Mouse (Mus musculus) right cerebral cortex, postnatal 4 days (tissue): Measurements from ENCODE around the gene Ttc30a2.
"Not testable (repeated sequence)": the region's sequence is repeated elsewhere in the genome, so short reads cannot be mapped to it uniquely, and the experiment has no call there.

Experiments
- DNase-seq: peaks from one replicate; pipeline ENCODE4 v3.0.0-alpha.2; 2022

Ttc30a2 gene

DNA sequence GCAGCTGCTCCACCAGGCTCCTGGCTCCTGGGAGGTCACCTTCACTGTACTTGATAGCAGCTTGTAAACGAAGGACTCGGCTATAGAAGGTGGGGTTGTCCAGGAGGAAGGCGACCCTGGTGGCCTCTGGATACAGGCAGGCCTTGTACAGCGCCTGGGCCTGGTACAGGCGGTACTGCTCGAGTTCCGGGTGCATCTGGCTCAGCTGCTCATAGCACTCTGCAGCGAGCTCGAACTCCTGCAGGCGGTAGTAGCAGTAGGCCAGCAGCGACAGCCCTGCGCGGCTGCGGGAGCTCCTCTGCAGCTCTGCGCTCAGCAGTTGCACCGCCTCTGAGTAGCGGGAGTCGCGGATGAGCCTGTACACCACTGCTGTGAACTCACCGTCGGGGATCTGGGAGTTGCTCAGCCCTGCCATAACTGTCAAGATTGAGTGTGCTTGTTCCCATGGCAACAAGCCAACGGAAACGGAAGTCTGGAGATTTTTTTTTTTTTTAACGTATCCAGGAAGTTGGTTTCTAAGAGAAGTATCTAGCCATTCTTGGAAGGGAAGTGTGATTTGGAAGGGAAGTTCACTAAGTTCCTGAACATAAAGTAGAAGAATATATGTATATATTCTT is at the start of gene Ttc30a2:
Gene Ttc30a2 (minus strand): TSS at position 419 of the 617 bp plus-strand sequence.
- DNase-seq: not testable (repeated sequence)

DNA sequence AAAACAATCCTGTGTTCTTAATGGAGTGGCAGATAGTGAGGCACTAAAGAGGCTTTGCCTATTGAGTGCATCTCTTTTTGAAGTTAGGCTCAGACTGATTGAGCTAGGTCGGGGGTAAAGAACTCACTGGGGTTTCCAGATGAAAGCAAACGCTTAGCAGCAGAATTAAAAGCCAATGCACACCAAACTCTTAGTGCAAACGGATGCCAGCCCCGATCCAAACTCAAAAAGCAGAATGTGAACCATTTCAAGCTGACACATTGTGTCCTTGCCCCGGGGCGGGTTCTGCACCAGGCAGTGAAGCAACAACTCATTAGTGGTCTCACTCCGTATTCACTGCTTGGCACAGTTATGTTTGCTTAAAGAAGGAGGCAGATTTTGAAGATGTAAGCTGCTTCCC is 38.9 kb upstream of the Ttc30a2 start:
- DNase-seq: peak; percentile 13

DNA sequence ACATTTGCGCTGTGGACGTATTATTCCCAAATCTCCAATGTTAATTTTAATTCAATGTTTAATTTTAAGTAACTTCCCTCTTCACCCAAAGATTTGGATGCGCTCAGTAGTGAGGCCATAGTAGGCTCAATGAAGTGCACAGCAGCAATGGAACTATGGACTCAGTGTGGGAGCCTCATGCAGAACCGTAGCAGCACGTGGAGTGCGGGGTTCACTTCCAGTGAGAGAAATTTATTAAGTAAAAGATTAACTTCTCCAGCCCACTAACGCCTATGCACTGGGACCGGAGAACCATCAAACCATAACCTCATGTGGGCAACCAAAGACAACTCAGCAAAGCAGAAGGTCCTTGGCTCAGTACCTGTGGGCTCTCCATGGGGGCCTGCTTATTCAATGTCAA is 38.2 kb upstream of the Ttc30a2 start:
- DNase-seq: no peak

DNA sequence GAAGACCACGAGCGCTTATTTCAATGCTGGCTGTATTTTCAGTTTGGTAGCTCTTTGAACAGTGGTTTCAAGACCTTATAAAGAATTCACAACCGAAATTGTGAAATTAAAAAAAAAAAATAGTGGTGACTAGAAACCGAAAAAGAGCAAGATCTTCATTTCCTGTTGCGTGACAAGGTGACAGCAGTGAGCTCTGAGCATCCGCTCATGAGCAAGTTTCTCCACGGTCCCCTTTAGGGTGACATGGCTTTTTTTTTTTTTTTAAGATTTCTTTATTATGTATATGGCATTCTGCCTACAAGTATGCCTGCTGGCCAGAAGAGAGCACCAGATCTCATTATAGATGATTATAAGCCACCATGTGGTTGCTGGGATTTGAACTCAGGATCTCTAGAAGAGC is 37.5 kb upstream of the Ttc30a2 start:
- DNase-seq: no peak

DNA sequence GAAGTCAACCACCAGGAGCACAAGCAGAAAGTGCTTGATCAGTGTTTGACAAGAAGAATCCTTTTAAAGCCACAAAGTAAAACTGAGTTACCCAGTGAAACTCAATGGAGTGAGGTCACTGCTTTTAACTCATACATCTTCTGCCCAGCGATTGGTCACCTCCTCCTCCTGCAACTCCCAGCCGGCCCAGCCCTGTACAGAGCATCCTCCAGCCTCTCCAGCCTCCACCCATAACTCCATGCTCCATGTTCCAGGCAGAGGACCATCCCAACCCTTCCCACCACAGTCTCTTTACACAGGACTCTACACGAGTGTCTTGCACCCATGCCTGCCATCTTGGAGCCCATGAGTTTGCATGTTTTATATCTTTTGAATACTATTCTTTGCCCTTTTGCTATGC is 36.7 kb upstream of the Ttc30a2 start:
- DNase-seq: no peak

DNA sequence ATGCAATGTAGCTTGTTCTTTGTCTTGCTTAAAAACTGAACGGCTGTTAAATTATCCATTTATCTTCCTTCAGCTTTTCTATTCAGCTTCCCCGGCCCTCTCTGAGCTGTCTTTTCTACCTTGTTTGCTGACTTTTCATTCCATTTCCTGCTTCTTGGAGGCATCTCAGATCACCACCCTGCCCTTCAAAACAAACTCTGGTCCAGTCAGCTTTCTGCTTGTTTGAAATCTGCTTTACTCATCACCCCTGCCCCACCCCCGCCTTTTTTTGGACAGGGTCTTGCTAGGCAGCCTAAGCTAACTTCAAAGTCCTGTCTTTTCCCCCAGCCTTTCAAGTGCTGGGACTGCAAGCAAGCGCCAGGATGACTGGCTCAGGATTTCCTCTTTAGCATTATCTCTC is 28.2 kb upstream of the Ttc30a2 start:
- no peak for DNase-seq

DNA sequence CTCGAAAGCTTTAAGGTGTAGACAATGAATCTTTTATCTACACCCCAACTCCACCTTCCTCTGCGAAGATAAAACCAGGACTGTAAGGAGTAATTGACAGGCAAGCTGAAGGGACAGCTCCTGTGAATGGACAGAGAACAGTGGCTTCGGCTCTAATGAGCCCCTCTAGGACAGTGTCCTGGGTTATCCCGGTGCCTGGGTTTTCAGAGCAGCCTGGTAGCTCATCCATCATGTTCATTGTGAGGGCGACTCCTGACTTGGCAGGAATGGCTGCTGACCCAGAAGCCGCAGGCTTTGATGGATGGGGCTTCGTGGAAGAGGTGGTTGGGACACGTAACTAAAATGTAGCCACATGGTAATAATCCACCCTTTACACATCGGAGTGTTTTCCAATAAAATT is 24.9 kb upstream of the Ttc30a2 start:
- no peak for DNase-seq

DNA sequence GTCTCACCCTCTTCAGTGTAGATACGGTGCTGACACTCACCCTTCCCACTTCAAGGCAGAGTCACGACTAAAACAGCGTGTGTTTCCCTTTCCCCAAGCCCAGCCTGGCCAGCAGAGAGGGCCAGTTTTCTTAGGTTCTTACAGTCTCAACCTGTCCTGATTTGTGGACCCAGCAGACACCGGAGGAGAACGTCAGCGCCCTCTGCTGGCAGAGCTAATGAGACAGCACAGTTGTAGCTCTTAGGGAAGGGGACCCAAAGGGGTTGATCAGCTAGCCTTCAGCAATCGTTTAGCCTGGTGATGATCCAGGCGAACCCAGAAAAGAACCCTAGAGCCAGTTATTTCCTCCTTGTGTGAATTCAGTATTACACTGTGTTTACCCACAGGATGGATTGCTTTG is 23.4 kb upstream of the Ttc30a2 start:
- peak; percentile 62 for DNase-seq

DNA sequence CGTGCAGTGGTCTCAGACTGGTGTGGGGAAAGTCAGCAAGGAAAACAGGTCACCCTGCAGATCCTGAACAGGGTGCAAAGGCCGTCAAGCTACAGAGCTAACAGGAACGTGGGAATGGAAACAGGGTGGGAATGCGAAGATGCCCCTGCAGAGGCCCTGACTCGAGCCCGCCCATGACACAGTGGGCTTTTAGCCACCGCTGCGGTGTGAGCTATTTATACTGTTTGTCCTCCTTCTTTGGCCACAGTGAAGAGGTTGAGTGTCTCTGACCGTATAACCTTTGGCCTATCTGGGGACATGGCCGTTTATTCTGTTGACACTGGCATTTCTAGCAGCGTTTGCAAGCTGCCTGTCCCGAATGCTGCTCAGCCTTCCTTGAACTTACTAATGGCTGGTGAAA is 21.7 kb upstream of the Ttc30a2 start:
- DNase-seq: no peak

DNA sequence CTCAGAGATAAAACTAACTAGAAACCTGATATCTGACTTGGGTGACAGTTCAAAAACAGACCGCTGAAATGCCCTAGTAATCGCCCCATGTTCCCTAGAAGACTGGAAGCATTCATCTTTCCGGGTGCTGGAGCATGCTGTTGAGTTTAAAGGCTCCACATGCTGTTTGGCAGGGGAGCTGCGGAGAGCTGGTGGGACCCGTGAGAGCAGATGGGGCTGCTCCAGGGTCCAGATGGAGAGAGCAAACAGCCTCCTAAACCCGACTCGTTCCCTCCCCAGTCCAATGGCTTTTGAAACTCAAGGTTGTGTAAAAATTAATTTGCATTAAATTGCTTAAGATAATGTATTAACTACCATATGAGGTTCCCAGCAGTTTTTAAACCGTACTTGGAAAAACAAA is 20.7 kb upstream of the Ttc30a2 start:
- no peak for DNase-seq

DNA sequence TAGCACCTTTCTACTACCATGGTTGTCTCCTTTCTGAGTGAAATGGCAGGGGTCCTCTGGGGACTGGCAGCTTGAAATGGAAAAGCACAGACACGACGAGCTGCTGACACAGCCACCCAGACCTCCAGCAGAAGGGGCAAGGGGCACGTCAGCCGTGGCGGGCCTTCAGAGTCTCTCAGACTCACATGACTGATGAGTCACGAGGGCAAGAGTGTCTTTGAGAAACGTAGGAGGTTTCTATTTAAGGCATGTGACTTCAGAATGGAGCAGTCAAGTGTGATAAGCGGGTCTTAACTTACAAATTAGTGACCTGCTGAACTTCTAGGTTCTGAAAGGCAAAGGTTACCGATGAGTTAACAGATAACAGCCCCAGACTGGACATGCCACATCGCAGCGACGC is 19.8 kb upstream of the Ttc30a2 start:
- DNase-seq: no peak

DNA sequence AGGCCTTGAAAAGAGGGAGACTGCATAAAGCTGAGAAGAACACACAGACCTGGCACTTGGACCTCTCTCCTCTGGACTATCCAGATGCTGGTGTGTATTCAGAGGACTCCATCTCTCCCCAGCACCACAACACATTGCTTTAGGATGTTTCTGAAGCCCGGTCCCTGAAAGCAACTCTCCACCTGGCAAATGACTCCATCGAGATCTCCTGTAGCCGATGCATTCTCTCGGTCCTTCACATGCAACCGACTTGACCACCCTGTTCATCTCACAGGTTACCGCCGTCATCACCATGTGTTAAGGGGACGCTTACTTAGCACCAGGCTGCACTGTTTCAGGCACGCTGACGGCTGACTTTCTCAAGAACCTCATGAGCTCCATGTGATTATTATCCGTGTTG is 16.9 kb upstream of the Ttc30a2 start:
- DNase-seq: no peak

DNA sequence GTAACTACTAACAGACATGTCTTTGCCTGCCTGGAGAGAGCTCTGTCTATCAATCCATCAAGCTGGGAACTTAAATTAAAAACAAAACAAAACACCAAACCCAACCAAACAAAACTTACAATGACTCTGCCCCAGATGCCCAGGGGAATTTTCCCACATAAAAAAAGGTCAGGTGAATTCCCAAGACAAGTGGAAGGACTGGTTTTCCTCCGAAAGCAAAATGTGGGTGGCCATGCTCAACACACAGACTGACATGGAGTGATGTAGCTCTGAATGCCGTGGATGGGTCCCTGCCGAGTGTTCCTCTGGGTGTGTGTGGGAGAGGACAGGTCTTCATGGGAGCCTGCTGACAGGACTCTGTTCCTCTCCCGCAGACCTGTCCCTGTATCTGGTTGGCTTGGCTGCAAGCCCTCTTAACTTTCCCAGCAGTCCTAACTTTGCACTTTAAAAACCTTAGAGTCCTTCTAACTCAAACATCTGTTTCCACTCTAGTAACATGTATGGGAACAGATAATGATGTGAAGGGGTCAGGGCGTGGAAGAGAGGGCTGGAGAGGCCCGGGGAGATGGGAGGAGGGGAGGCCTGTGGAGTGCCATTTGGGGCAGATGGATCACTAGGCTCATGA is 13.7 kb upstream of the Ttc30a2 start:
- no peak for DNase-seq

DNA sequence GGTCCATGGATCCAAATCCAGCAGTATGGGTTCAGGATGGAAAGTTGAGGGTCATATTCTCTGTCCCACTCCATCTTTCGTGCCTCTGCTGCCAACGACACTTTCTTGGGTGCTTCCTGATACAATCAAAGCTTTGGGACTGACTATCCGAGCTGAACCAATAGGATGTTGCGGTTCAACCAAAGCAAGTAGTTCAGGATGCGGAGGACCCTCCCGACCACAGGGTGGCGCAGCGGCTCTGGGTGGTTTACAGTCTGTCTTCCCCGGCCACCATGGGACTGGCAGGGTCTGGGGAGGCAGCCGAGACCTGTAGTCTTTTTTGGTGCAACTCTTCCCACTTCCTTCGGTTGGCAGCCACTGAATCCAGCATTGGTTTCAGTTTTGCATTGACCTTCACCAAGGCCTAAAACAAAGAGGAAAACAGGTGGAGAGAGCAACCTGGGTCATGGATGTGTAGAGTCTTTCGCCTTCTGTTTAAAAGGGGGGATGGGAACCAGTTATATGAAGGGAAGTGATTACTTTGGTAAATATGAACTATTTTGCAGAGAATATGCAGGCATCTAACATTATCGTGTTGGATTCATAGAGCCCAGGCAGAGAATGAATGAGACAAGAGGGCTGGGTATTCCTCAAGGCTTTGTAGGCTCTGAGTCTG is 13.0 kb upstream of the Ttc30a2 start:
- DNase-seq: peak; percentile 63

DNA sequence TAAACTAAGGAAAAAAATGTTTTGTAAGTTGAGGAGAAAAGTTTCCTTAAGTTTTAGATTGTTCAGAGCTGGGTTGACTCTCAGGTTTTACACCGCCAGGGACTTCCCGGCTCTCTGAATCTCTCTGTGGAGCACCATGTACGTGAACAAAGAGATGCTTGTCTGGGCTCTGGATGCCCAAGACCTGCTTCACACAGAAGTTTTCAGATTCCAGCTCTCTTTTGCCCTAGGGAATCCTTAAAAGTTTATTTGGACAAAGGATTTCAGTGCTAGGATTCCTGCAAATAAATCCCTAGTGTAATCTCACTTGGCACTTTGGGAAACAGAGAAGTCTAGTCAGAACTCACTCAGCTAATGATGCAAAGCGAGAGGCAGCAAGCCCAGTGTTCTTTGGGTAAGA is 11.7 kb upstream of the Ttc30a2 start:
- DNase-seq: no peak

DNA sequence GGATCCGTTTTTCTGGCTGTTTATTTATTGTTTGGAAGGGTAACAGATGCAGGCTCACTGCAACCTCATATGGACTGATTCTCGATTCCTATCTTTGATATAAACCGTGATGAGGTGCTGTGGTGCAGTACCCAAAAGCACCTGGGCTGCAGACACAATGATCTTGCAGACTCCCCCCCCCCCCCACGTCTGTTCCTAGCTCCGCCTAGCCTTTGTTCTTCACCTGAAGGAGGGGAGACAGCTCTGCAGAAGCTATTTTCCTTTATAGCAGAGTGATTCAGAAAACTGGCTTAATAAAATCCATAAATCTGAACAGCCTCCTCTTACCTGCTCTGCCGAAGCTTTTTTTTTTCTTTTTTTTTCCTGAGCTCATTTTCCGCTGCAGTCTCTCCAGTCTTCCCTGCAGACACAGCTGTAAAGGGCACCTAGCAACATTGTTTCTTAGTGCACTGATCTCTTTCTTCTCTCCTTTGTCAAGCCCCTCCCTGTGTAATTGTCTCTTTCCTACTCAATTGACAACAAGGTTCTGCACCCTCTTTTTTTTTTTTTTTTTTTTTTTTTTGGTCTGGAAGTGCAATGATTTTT is 10.9 kb upstream of the Ttc30a2 start:
- no peak for DNase-seq

DNA sequence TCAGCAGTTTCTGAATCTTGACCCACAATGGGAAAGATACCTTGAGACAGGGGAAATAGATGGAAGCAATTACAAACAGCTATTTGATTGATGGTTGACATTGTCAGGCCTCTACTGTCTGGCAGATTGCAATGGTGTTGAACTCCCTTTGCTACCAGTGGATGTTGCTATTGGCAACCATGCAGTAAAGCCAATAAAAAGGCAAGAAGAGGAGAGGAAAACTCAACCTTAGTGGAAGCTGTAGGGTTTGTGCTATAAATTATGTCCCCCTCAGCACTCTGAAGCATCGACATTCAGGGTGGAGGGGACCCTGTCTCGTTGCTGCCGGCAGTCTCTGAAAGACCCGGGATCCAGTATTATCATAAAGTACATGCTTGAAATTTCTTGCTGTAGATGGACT is 10.4 kb upstream of the Ttc30a2 start:
- no peak for DNase-seq

DNA sequence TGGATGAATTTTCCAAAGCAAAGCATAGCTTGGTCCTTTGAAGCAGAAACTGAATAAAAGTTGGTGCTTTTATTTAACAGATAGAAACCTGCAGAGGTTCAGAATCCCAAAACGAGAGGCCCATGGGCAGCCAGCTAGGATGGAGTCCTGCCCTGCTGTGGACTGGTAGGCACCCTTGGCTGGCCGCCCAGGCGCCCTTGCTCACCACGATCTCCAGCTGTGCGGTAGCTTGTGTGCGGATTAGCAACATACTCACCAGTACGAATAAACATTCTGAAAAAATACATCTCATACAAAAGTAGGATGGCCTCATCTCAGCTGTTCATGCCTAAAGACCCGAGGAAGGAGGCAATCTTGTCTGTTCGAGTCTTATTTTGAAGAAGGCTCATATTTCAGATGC is 9.8 kb upstream of the Ttc30a2 start:
- DNase-seq: no peak

DNA sequence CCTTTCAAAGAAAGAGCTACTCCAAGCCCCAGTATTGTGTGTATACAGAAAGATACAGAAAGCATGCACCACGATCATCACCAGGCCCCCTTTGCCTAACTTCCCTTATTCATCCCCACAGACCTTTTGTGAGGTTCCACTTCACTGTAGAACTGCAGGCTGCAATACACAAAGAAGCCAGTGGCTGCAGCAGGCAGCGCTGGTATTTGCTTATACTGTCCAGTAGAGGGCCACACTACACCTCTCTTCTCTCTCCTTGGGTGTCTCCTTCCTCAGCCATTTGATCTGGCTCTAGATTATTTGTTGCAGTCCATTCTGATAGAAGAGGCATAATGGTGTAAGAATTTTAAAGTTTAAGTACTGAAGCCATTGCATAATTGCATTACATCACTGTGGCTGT is 7.2 kb upstream of the Ttc30a2 start:
- peak; percentile 33 for DNase-seq

DNA sequence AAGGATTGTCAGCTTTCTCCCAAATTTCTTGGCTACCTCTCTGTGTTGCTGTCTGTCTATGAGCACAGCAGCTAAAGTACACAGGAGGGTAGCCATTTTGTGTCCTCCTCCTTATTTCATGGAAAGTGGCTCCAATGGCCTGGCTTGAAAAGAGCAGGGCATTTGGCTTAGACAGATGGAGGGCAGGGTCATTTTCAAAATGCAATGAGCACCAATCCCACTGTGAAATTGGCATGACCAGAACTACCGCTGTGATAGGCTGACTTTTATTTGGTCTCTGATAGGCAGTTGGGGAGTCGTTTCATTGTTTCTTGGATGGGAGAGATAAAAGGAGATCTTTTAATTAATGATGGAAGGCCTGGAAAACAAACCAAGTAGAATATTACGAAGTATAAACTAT is 5.9 kb upstream of the Ttc30a2 start:
- DNase-seq: no peak

DNA sequence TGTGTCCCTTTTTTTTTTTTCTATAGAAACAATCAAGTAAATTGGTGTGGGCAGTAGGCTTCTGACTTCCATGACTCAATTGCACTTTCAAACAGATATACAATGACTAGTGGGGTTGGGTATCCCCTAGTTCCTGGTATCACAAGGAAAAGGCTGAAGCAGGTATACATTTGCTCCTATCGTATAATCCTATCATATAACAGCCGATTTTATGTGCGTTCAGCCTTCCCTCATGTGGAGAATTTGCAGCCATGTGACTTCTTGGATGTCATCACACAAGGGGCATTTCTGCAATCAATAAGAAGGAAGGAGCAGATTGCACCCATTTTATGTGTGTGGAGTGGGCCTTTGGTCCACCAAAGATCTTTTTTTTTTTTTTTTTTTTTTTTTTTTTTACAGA is 5.1 kb upstream of the Ttc30a2 start:
- DNase-seq: no peak

DNA sequence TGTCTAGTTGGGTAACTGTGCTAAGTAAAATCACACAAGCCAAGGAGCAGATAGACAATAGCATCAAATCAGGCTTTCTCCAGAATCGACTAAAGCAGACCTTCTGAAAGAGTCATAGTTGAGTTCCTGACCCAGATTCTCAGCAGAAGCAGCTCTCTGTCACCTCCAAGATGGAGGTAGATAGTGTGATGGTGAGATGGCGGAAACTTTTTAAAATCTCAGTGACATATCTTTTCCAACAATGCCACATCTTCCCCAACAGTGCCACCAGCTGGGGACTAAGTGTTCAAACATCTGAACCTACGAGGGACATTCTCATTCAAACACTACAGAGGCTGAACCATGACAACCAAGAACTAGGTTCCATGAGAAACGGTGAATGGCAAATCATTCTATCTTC is 4.7 kb upstream of the Ttc30a2 start:
- DNase-seq: no peak

DNA sequence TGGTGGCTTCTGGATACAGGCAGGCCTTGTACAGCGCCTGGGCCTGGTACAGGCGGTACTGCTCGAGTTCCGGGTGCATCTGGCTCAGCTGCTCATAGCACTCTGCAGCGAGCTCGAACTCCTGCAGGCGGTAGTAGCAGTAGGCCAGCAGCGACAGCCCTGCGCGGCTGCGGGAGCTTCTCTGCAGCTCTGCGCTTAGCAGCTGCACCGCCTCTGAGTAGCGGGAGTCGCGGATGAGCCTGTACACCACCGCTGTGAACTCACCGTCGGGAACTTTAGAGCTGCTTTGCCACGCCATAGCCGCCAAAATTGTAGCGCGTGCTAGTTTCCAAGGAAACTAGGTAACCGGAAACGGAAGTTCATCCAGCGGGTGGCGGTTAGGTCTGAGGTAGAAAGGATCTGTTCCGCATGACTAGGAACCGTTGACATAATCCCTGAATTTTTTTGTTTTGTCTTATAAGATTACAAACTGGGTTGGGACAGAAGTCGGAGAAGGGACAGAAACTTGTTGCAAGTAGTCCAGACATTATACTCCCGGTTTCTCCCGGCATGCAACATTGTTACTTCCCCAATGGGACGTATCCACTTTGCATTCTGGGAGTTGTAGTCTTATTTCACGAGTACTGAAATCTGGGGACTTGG is 3.6 kb upstream of the Ttc30a2 start, which contains the start of gene Ttc30a1:
Gene Ttc30a1 (minus strand): TSS at position 528 of the 642 bp plus-strand sequence.
- DNase-seq: peak; percentile 71
